In genomic region chr8:80493523-80494345, GRCm38 (mm10) we compare ENCODE assay signal across 8 mouse cellular contexts. TPM values are rescaled to one million over a fixed set of nuclear protein-coding genes. Genes with fewer than 3 reads are reported as not detected.
DNase-seq lines count a peak whose midpoint lies in the region; ATAC-seq and TF ChIP-seq lines count a peak whose summit lies in the region.

Gypa (plus strand) TSS chr8:80493781.

- no peak for TF ChIP-seq CTCF in bone marrow, adult 2 months (IDR thresholded peaks at IDR 0.05; ENCODE audit: control insufficient read depth, insufficient read depth, low read length)

- H3K9ac ChIP-seq in heart, embryonic 11.5 days (ENCODE audit: low read depth, low read length), result peak within 1 kb of the TSS; percentile 74
- peak within 1 kb of the TSS; percentile 70 for H3K9ac ChIP-seq in heart, embryonic 16.5 days (ENCODE audit: low read length)
- H3K9ac ChIP-seq in liver, embryonic 15.5 days, result peak within 1 kb of the TSS; percentile 83

- TF ChIP-seq POLR2A in bone marrow, adult 2 months (IDR thresholded peaks at IDR 0.05; ENCODE audit: borderline replicate concordance, control insufficient read depth, low read depth, low read length), result peak; percentile 70

- intact Hi-C loops in heart, postnatal 25 days (cut with DNase I), result loop anchor here (1.0 to 5.0 kb wide), 2 partner anchors 195 to 519 kb away; partner anchors contain the start of gene Usp38
- intact Hi-C loops in left cerebral cortex, postnatal 36 days (cut with DNase I), result loop anchor here (1.0 to 10.0 kb wide), 2 partner anchors 195 to 501 kb away; no protein-coding TSS in a partner anchor

- DNase-seq in heart, postnatal 25 days (ENCODE audit: low spot score), result no peak
- DNase-seq in spleen, postnatal 4 days (ENCODE audit: low spot score in 2 of 2), result peak; percentile 84 to 85
- no peak for DNase-seq in urinary bladder, adult 2 months (ENCODE audit: low spot score)
- DNase-seq in left cerebral cortex, postnatal 36 days (ENCODE audit: low spot score in 2 of 2), result no peak

- no peaks in the 10 kb centered on the region for H3K4me1 ChIP-seq in heart, embryonic 11.5 days (ENCODE audit: control insufficient read depth, insufficient read depth, low read length)
- no peaks in the 10 kb centered on the region; the same call in 1 of the 2 replicates for H3K4me1 ChIP-seq in bone marrow, adult 2 months (ENCODE audit: control insufficient read depth, insufficient read depth, low read length)
- H3K4me1 ChIP-seq in heart, embryonic 16.5 days (ENCODE audit: control insufficient read depth, insufficient read depth, low read length), result peaks cover 3% of the 10 kb centered on the region
- peaks cover 12% of the 10 kb centered on the region for H3K4me1 ChIP-seq in liver, embryonic 15.5 days (replicated peaks)

- H3K27me3 ChIP-seq in heart, embryonic 11.5 days (ENCODE audit: control insufficient read depth, insufficient read depth, low read length), result no peaks in the 10 kb centered on the region
- no peaks in the 10 kb centered on the region for H3K27me3 ChIP-seq in heart, embryonic 16.5 days (ENCODE audit: control insufficient read depth, insufficient read depth, low read length)
- no peaks in the 10 kb centered on the region for H3K27me3 ChIP-seq in liver, embryonic 15.5 days

- peak within 1 kb of the TSS; percentile 78 for H3K4me2 ChIP-seq in heart, embryonic 11.5 days
- peak within 1 kb of the TSS; percentile 76 for H3K4me2 ChIP-seq in heart, embryonic 16.5 days (ENCODE audit: low read depth, low read length)
- peak within 1 kb of the TSS; percentile 87 for H3K4me2 ChIP-seq in liver, embryonic 15.5 days

- ATAC-seq in heart, embryonic 11.5 days (replicated peaks; ENCODE audit: insufficient number of reproducible peaks, low FRiP score, low TSS enrichment), result peak; percentile 87
- ATAC-seq in heart, embryonic 16.5 days (replicated peaks; ENCODE audit: extremely low read depth, insufficient read depth, low FRiP score), result no peak
- ATAC-seq in liver, embryonic 15.5 days (ENCODE audit: insufficient read depth), result peak; percentile 94

- 30% methylated on average over 14 of the region's 14 CpGs for WGBS in heart, embryonic 11.5 days (ENCODE audit: insufficient replicate concordance)
- WGBS in bone marrow, adult 2 months, result 26% methylated on average over 14 of the region's 14 CpGs
- WGBS in heart, embryonic 16.5 days, result 32% methylated on average over 14 of the region's 14 CpGs
- 7% methylated on average over 14 of the region's 14 CpGs for WGBS in liver, embryonic 15.5 days (ENCODE audit: insufficient replicate concordance)

- H3K4me3 ChIP-seq in heart, embryonic 11.5 days (ENCODE audit: low read depth, low read length), result peak within 1 kb of the TSS; percentile 51
- H3K4me3 ChIP-seq in bone marrow, adult 2 months (replicated peaks; ENCODE audit: control insufficient read depth, low read depth, low read length), result peak within 1 kb of the TSS; percentile 79
- peak within 1 kb of the TSS; percentile 65 for H3K4me3 ChIP-seq in heart, embryonic 16.5 days (ENCODE audit: low read length)
- peak within 1 kb of the TSS; percentile 71 for H3K4me3 ChIP-seq in liver, embryonic 15.5 days (replicated peaks)

- no peaks in the 10 kb centered on the region for H3K36me3 ChIP-seq in heart, embryonic 11.5 days (ENCODE audit: control insufficient read depth, insufficient read depth, low read length)
- no peaks in the 10 kb centered on the region for H3K36me3 ChIP-seq in heart, embryonic 16.5 days (ENCODE audit: control insufficient read depth, insufficient read depth)
- peaks cover 34% of the 10 kb centered on the region for H3K36me3 ChIP-seq in liver, embryonic 15.5 days (replicated peaks)

- H3K27ac ChIP-seq in heart, embryonic 11.5 days (ENCODE audit: low read depth, low read length), result peak within 1 kb of the TSS; percentile 58; the same call in 1 of the 2 replicates
- H3K27ac ChIP-seq in bone marrow, adult 2 months (ENCODE audit: control insufficient read depth, insufficient read depth, low read depth, low read length, poor library complexity), result peak within 1 kb of the TSS; percentile 98
- no peak within 1 kb of the TSS for H3K27ac ChIP-seq in heart, embryonic 16.5 days (ENCODE audit: low read length)
- peak within 1 kb of the TSS; percentile 97 for H3K27ac ChIP-seq in liver, embryonic 15.5 days (replicated peaks)

- no peaks in the 10 kb centered on the region for H3K9me3 ChIP-seq in heart, embryonic 11.5 days (replicated peaks; ENCODE audit: control insufficient read depth, low read length)
- H3K9me3 ChIP-seq in heart, embryonic 16.5 days (replicated peaks; ENCODE audit: control insufficient read depth, low read length), result no peaks in the 10 kb centered on the region
- no peaks in the 10 kb centered on the region for H3K9me3 ChIP-seq in liver, embryonic 15.5 days (replicated peaks)

RNA-seq across cellular contexts. Expression of gene Gypa, which starts in this region (rescaled TPM):
- polyA plus RNA-seq in heart, embryonic 11.5 days (2014; fragmentation: Nextera tagmentation; extraction: Ambion mirVana), result 51.9 and 61.0 TPM in 2 replicates
- total RNA-seq in heart, postnatal 25 days (2021), result 1 to 10 TPM; 1.1 to 1.4 TPM
- polyA plus RNA-seq in bone marrow, adult 2 months (2011; ENCODE audit: insufficient read depth, insufficient read length, low replicate concordance, missing spikeins), result 235 and 524 TPM in 2 replicates
- polyA plus RNA-seq in heart, embryonic 16.5 days (2015; fragmentation: Nextera tagmentation; extraction: Ambion mirVana), result 13.7 and 15.9 TPM in 2 replicates
- 639 and 715 TPM in 2 replicates for polyA plus RNA-seq in liver, embryonic 15.5 days (2015; fragmentation: Nextera tagmentation; extraction: Ambion mirVana)
- 0.17 and 0.21 TPM in 2 replicates for polyA plus RNA-seq in urinary bladder, adult 2 months (2012; rRNA removed)
- not detected for total RNA-seq in left cerebral cortex, postnatal 36 days (2021)

Comparison
In these comparisons a context has a peak if more than half of its experiments do, and no peak if none do; other contexts are left out.
1. RNA of gene Gypa (polyA plus RNA-seq): 639 to 715 TPM in liver, embryonic 15.5 days, 235 to 524 TPM in bone marrow, adult 2 months, 51.9 to 61.0 TPM in heart, embryonic 11.5 days and 13.7 to 15.9 TPM in heart, embryonic 16.5 days; 0.17 to 0.21 TPM in urinary bladder, adult 2 months; every median in the first group is over 10 times any median in the second.
2. DNase-seq: peak in spleen, postnatal 4 days (2 of 2); none in heart, postnatal 25 days (single experiment), urinary bladder, adult 2 months (single experiment) and left cerebral cortex, postnatal 36 days (0 of 2).
3. Peak in every context shown above with its lines, with median percentiles within 50 percentile points of each other: H3K4me2 ChIP-seq, H3K4me3 ChIP-seq and H3K9ac ChIP-seq.